In the genomic region with DNA sequence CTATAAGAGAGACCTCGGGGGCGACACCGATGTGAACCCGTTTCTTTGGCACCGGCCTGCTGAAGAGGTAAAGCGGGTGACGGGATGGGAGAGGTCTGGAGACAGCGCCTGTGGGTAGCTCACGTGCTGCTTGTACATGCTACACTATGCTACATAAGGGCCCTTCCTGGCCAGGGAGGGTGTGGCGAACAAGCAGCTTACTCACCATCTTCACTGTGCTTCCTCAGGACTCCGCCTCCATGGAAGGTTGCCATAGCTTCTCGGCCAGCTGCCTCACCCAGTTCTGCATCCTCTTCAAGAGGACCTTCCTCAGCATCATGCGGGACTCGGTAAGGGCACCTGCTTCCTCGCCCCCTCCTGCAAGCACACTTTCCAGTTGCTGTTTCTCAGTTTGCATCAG, we compare ENCODE assay signal across 37 mouse cellular contexts. TPM values are rescaled to one million over a fixed set of nuclear protein-coding genes. Genes with fewer than 3 reads are reported as not detected.
DNase-seq lines count a peak whose midpoint lies in the region; ATAC-seq and TF ChIP-seq lines count a peak whose summit lies in the region.
"Had no signal": no experiment of that assay in that cellular context is flagged by ENCODE, and none has a peak within 500 bp of the region (broad histone marks: within the 10 kb centered on the region; RNA-seq: fewer than 3 reads in every experiment).

No protein-coding gene starts in this region.

- peaks cover 99% of the 10 kb centered on the region for H3K36me3 ChIP-seq in megakaryocyte, embryonic 14.5 days (replicated peaks; ENCODE audit: low read length)
- H3K36me3 ChIP-seq: limb, embryonic 13.5 days; lung, embryonic 15.5 days; stomach, embryonic 15.5 days had no signal

- no peak for TF ChIP-seq CTCF in lung, adult 2 months (IDR thresholded peaks at IDR 0.05; ENCODE audit: insufficient read depth, low read length)

- H3K4me3 ChIP-seq in lung, adult 2 months (replicated peaks; ENCODE audit: extremely low read depth, low read depth, low read length), result no peak overlapping the region
- H3K4me3 ChIP-seq in megakaryocyte, embryonic 14.5 days (replicated peaks), result peak overlapping the region; percentile 2
- H3K4me3 ChIP-seq: embryonic facial prominence, embryonic 13.5 days; erythroblast, embryonic 14.5 days; forebrain, embryonic 13.5 days; heart, embryonic 10.5 days; hindbrain, embryonic 15.5 days; limb, embryonic 13.5 days; liver, embryonic 12.5 days; lung, embryonic 15.5 days; midbrain, embryonic 12.5 days; stomach, embryonic 15.5 days had no signal

- DNase-seq in lung, adult 18-20 months, result peak; percentile 32 to 48
- DNase-seq in lung, adult 2 months, result no peak
- DNase-seq in 3T3-L1 (ENCODE audit: low read depth, low spot score), result peak; percentile 9
- no peak for DNase-seq in left cerebral cortex, adult 18-20 months (ENCODE audit: low spot score in 2 of 2)
- DNase-seq in right cerebral cortex, postnatal 25 days, result no peak
- DNase-seq in spleen, adult 12 weeks (ENCODE audit: low spot score), result no peak
- DNase-seq: adrenal gland, postnatal 14 days; cerebellum, adult 8-10 months; cerebellum, postnatal 36 days; embryo, embryonic 11 days; heart, postnatal 4 days; kidney, adult 8-10 months; layer of hippocampus, postnatal 36 days; retina, postnatal 1 day; right cerebral cortex, postnatal 4 days; thymus, adult 18-20 months had no signal

- H3K27me3 ChIP-seq in megakaryocyte, embryonic 14.5 days (replicated peaks), result peaks cover 6% of the 10 kb centered on the region
- H3K27me3 ChIP-seq: embryonic facial prominence, embryonic 13.5 days; forebrain, embryonic 13.5 days; hindbrain, embryonic 15.5 days; limb, embryonic 13.5 days; liver, embryonic 12.5 days; lung, embryonic 15.5 days; midbrain, embryonic 12.5 days; stomach, embryonic 15.5 days had no signal

- no peak for TF ChIP-seq POLR2A in lung, adult 2 months (IDR thresholded peaks at IDR 0.05; ENCODE audit: borderline replicate concordance, extremely low read depth, low read depth, low read length)

- WGBS in lung, adult 2 months, result 69% methylated on average over 15 of the region's 15 CpGs

- ATAC-seq in erythroid progenitor cell, adult 5-6 weeks (replicated peaks; ENCODE audit: low FRiP score, poor library complexity, severe bottlenecking), result peak; percentile 55; the same call in 1 of the 2 replicates
- ATAC-seq: forebrain, embryonic 13.5 days; liver, embryonic 12.5 days had no signal

- H3K9me3 ChIP-seq in megakaryocyte, embryonic 14.5 days, result no peaks in the 10 kb centered on the region
- H3K9me3 ChIP-seq: embryonic facial prominence, embryonic 13.5 days; forebrain, embryonic 13.5 days; heart, embryonic 10.5 days; hindbrain, embryonic 15.5 days; limb, embryonic 13.5 days; liver, embryonic 12.5 days; lung, embryonic 15.5 days; midbrain, embryonic 12.5 days; stomach, embryonic 15.5 days had no signal

- H3K4me1 ChIP-seq in lung, adult 2 months (ENCODE audit: control insufficient read depth, insufficient read depth, low read length), result no peaks in the 10 kb centered on the region
- no peaks in the 10 kb centered on the region; the same call in 1 of the 2 replicates for H3K4me1 ChIP-seq in megakaryocyte, embryonic 14.5 days
- H3K4me1 ChIP-seq: heart, embryonic 10.5 days; lung, embryonic 15.5 days had no signal

RNA-seq across cellular contexts. Expression of gene Tff3, which starts 21.1 kb away (rescaled TPM):
- 20.4 TPM in 1 of 2 replicates, not detected in the other for polyA plus RNA-seq in lung, adult 2 months (2012; rRNA removed)
- not detected in 2 replicates for total RNA-seq in erythroid progenitor cell, adult 5-6 weeks (2015; ENCODE audit: low replicate concordance)
- total RNA-seq in erythroid progenitor cell, adult 5-6 weeks (2017; ENCODE audit: low replicate concordance), result not detected in 2 replicates
- polyA plus RNA-seq in megakaryocyte, embryonic 14.5 days (2012; ENCODE audit: insufficient read depth, low replicate concordance), result not detected in 2 replicates
- total RNA-seq in left cerebral cortex, adult 18-20 months (2021), result not detected
- total RNA-seq: gastrocnemius, adult 8-10 months; granulocyte monocyte progenitor cell, adult 5-6 weeks; heart, postnatal 4 days; layer of hippocampus, adult 8-10 months; layer of hippocampus, postnatal 36 days; left cerebral cortex, postnatal 25 days; monocyte, adult 5-6 weeks; neutrophil, adult 5-6 weeks had no signal
- polyA plus RNA-seq: C2C12; embryonic facial prominence, embryonic 13.5 days; erythroblast, embryonic 14.5 days; limb, embryonic 13.5 days had no signal

RNA-seq across cellular contexts. Expression of gene Tff2, which starts 35.7 kb away (rescaled TPM):
- polyA plus RNA-seq in lung, adult 2 months (2012; rRNA removed), result 4.5 and 25.4 TPM in 2 replicates
- not detected in 2 replicates for total RNA-seq in erythroid progenitor cell, adult 5-6 weeks (2015; ENCODE audit: low replicate concordance)
- not detected in 2 replicates for total RNA-seq in erythroid progenitor cell, adult 5-6 weeks (2017; ENCODE audit: low replicate concordance)
- polyA plus RNA-seq in megakaryocyte, embryonic 14.5 days (2012; ENCODE audit: insufficient read depth, low replicate concordance), result not detected in 2 replicates
- not detected for total RNA-seq in left cerebral cortex, adult 18-20 months (2021)
- total RNA-seq: adrenal gland, postnatal 14 days; gastrocnemius, adult 8-10 months; granulocyte monocyte progenitor cell, adult 5-6 weeks; heart, postnatal 4 days; layer of hippocampus, adult 8-10 months; layer of hippocampus, postnatal 36 days; left cerebral cortex, postnatal 25 days; monocyte, adult 5-6 weeks; neutrophil, adult 5-6 weeks had no signal
- polyA plus RNA-seq: brain, embryonic 14.5 days; C2C12; embryonic facial prominence, embryonic 13.5 days; erythroblast, embryonic 14.5 days; forebrain, embryonic 13.5 days; heart, embryonic 10.5 days; heart, embryonic 16.5 days; hindbrain, embryonic 15.5 days; limb, embryonic 13.5 days; liver, embryonic 12.5 days; lung, embryonic 15.5 days; midbrain, embryonic 12.5 days had no signal

RNA-seq across cellular contexts. Expression of gene Abcg1, which starts 50.9 kb away (rescaled TPM):
- polyA plus RNA-seq in lung, adult 2 months (2012; rRNA removed), result 53.2 and 57.4 TPM in 2 replicates
- total RNA-seq in erythroid progenitor cell, adult 5-6 weeks (2015; ENCODE audit: low replicate concordance), result 6.5 and 6.7 TPM in 2 replicates
- 3.6 and 9.9 TPM in 2 replicates for total RNA-seq in erythroid progenitor cell, adult 5-6 weeks (2017; ENCODE audit: low replicate concordance)
- 5.5 and 7.8 TPM in 2 replicates for polyA plus RNA-seq in megakaryocyte, embryonic 14.5 days (2012; ENCODE audit: insufficient read depth, low replicate concordance)
- total RNA-seq in left cerebral cortex, adult 18-20 months (2021), result 10 to 100 TPM; 70.5 to 80.0 TPM

RNA-seq across cellular contexts. Expression of gene Tff1, which starts 56.7 kb away (rescaled TPM):
- not detected in 2 replicates for polyA plus RNA-seq in lung, adult 2 months (2012; rRNA removed)
- total RNA-seq in erythroid progenitor cell, adult 5-6 weeks (2015; ENCODE audit: low replicate concordance), result not detected in 2 replicates
- not detected in 2 replicates for total RNA-seq in erythroid progenitor cell, adult 5-6 weeks (2017; ENCODE audit: low replicate concordance)
- polyA plus RNA-seq in megakaryocyte, embryonic 14.5 days (2012; ENCODE audit: insufficient read depth, low replicate concordance), result not detected in 2 replicates
- not detected for total RNA-seq in left cerebral cortex, adult 18-20 months (2021)
- total RNA-seq: adrenal gland, postnatal 14 days; gastrocnemius, adult 8-10 months; granulocyte monocyte progenitor cell, adult 5-6 weeks; heart, postnatal 4 days; layer of hippocampus, adult 8-10 months; layer of hippocampus, postnatal 36 days; left cerebral cortex, postnatal 25 days; monocyte, adult 5-6 weeks; neutrophil, adult 5-6 weeks had no signal
- polyA plus RNA-seq: brain, embryonic 14.5 days; C2C12; embryonic facial prominence, embryonic 13.5 days; erythroblast, embryonic 14.5 days; forebrain, embryonic 13.5 days; heart, embryonic 16.5 days; hindbrain, embryonic 15.5 days; limb, embryonic 13.5 days; lung, embryonic 15.5 days; midbrain, embryonic 12.5 days had no signal

Comparison
In these comparisons a context has a peak if more than half of its experiments do, and no peak if none do; other contexts are left out.
1. DNase-seq: peak in lung, adult 18-20 months (2 of 2) and 3T3-L1 (single experiment); none in lung, adult 2 months (single experiment), left cerebral cortex, adult 18-20 months (0 of 2), right cerebral cortex, postnatal 25 days (single experiment) and spleen, adult 12 weeks (single experiment).
2. RNA of gene Abcg1, which starts 50.9 kb away (total RNA-seq): 70.5 to 80.0 TPM in left cerebral cortex, adult 18-20 months; 3.6 to 9.9 TPM in erythroid progenitor cell, adult 5-6 weeks; every median in the first group is over 4 times any median in the second.